Mouse (Mus musculus) lung, adult 2 months (tissue): ENCODE measurements at regions not wholly inside any gene's neighbourhood (a gene's known extent, or its start where the extent isn't known, plus 50 kb on each side); places are given as distances from the start of the nearest gene placed in this dataset.

ENCODE experiments used
- CTCF ChIP-seq: fragments of 200-500 bp; IDR thresholded peaks from 2 replicates; pipeline ENCODE4 v1.5.1; 2011; ENCODE audit warnings: mild to moderate bottlenecking, low read length, control low read depth; ENCODE audit not compliant: insufficient read depth
- POLR2A ChIP-seq: fragments of 200-500 bp; IDR thresholded peaks from 2 replicates; pipeline ENCODE4 v1.6.1; 2011; ENCODE audit warnings: low read depth, mild to moderate bottlenecking, control low read depth, low read length, borderline replicate concordance; ENCODE audit errors: extremely low read depth

DNA sequence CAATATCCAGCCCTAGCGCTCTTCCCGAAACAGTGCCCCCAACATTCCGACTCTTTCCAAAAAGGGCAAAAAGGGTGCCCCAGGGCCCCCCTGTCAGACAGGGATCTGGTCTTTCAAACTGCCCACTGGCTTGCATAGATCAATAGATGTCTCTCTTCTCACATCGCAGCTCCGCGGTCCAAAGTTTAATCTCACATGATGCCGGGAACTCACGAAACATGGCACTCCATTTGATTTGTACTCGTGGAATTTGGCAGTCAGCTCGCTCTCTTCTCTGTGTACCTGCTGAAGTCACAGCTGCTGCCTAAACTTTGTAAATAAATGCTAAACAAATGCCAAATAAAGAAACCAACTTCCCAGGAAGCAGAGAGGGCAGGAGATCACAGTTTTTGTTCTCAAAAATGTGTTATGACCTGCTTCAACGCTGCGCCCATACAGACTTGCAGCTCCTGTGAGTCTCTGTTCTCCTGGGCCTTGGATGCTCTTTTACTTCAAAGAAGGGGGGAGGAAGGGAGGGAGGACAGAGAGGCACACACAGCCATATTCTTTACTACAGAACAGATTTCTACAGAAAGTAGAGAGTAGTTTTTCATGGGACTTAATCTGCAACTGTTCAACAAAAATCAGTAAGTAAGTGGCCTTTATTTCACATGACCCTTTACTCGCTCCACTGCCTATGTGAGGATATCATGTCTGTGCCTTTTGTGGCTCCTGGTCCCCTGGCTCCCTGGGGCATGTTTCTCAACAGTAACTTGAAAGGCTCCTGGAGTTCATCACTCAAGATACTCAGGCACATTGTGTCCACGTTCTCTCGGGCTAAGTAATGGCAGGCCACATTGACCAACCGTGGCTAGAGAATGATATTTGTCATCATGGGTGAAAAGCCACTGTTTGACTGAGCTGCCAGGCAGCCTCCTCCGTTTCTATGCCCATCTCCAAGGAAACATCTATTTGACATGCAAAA, 254.6 kb downstream of the Dhx15 start:
- TF ChIP-seq CTCF: no peak
- TF ChIP-seq POLR2A: no peak
